Mouse (Mus musculus) midbrain, postnatal 0 days (tissue): ENCODE results near the gene AC124502.3. TPM values are rescaled to one million over a fixed set of nuclear protein-coding genes. Genes with fewer than 3 reads are reported as not detected.
A peak's percentile ranks its signal among the peaks of the same experiment; 100 is the strongest.

ENCODE experiments used
- ATAC-seq: fragments of 200-750 bp; cut with Nextera tagmentation; 2 replicates; pipeline ENCODE4 v1.8.0; 2017; ENCODE audit warnings: moderate number of reproducible peaks, mild to moderate bottlenecking, moderate TSS enrichment, moderate library complexity; ENCODE audit not compliant: low FRiP score
- DNase-seq: peaks from one replicate; pipeline ENCODE4 v3.0.0-alpha.2; 2015; ENCODE audit warnings: low spot score
- H3K27ac ChIP-seq: fragments of 300-500 bp; sonication (generic); 2 replicates; pipeline ENCODE4 v1.5.1; 2014; ENCODE audit warnings: low read depth, mild to moderate bottlenecking, low read length, mixed read lengths
- H3K27me3 ChIP-seq: fragments of 300-500 bp; sonication (generic); 2 replicates; pipeline ENCODE4 v1.6.1; 2014; ENCODE audit warnings: low read length, control low read depth, mixed read lengths; ENCODE audit not compliant: insufficient read depth
- H3K36me3 ChIP-seq: fragments of 300-500 bp; sonication (generic); 2 replicates; pipeline ENCODE4 v1.6.1; 2014; ENCODE audit warnings: low read length, control low read depth, mixed read lengths; ENCODE audit not compliant: insufficient read depth
- H3K4me1 ChIP-seq: fragments of 300-500 bp; sonication (generic); 2 replicates; pipeline ENCODE4 v1.6.1; 2014; ENCODE audit warnings: mild to moderate bottlenecking, control low read depth, antibody characterized with exemption, low read length, mixed read lengths; ENCODE audit not compliant: insufficient read depth
- H3K4me2 ChIP-seq: fragments of 300-500 bp; sonication (generic); 2 replicates; pipeline ENCODE4 v1.6.1; 2014; ENCODE audit warnings: low read depth, mild to moderate bottlenecking, low read length, mixed read lengths; ENCODE audit not compliant: poor library complexity, severe bottlenecking
- H3K4me3 ChIP-seq: fragments of 300-500 bp; sonication (generic); 2 replicates; pipeline ENCODE4 v1.5.1; 2014; ENCODE audit warnings: low read depth, mild to moderate bottlenecking, low read length, moderate library complexity
- H3K9ac ChIP-seq: fragments of 300-500 bp; sonication (generic); replicated peaks from 2 replicates; pipeline ENCODE4 v1.6.1; 2014; ENCODE audit warnings: mild to moderate bottlenecking, low read length, moderate library complexity, mixed read lengths; ENCODE audit not compliant: poor library complexity, severe bottlenecking
- H3K9me3 ChIP-seq: fragments of 300-500 bp; sonication (generic); 2 replicates; pipeline ENCODE4 v1.6.1; 2016; ENCODE audit warnings: low read length, control low read depth
- CTCF ChIP-seq: IDR thresholded peaks from 2 replicates; pipeline ENCODE4 v1.5.1; 2016; ENCODE audit warnings: antibody characterized with exemption, mild to moderate bottlenecking
- WGBS: fragments of 180-500 bp; shearing (Covaris S2); extraction: QIAGEN DNeasy Blood & Tissue Kit; methylation state at CpG from one replicate; pipeline ENCODE4 v1.1.7; 2014; 5-methylcytosine and 5-hydroxymethylcytosine counted together
- polyA plus RNA-seq: library from polyadenylated mRNA; unstranded; fragments of >200 nt; fragmentation: Nextera tagmentation; extraction: Ambion mirVana; gene quantifications from 2 replicates; pipeline ENCODE4 v1.2.1, GENCODE M21; 2015
- total RNA-seq: library from RNA; depleted of rRNA; stranded (reverse); fragments of >200 nt; gene quantifications from 2 replicates; pipeline ENCODE4 v1.2.3, GENCODE M21; 2014

Gene AC124502.3
- total and polyA plus RNA-seq, 2 experiments from 2014 or later, result 3.7 to 12.5 TPM

GRCm38 (mm10) chr19:5052166-5052822, 13.6 kb downstream of the AC124502.3 start:
- DNase-seq (no peak), ATAC-seq (no peak)
- no peak for TF ChIP-seq CTCF
- Histone ChIP-seq H3K4me1 (peaks cover 3% of the 10 kb centered on the region), H3K4me3 (no peak overlapping the region), H3K4me2 (no peak overlapping the region), H3K27ac (no peak overlapping the region), H3K36me3 (peaks cover 20% of the 10 kb centered on the region), H3K27me3 (peaks cover 23% of the 10 kb centered on the region; the same call in 1 of the 2 replicates), H3K9ac (no peak overlapping the region), H3K9me3 (no peaks in the 10 kb centered on the region)
- 32% methylated on average over 25 of the region's 25 CpGs for whole genome bisulfite sequencing

- Histone ChIP-seq H3K9me3 (no peaks in the 10 kb centered on the region), H3K4me3 (no peak overlapping the region), H3K9ac (no peak overlapping the region), H3K4me1 (peaks cover 3% of the 10 kb centered on the region), H3K36me3 (peaks cover 15% of the 10 kb centered on the region), H3K27ac (no peak overlapping the region), H3K4me2 (no peak overlapping the region), H3K27me3 (peaks cover 23% of the 10 kb centered on the region; the same call in 1 of the 2 replicates)
- ATAC-seq (no peak), DNase-seq (no peak)
- no peak for TF ChIP-seq CTCF
- WGBS, result 57% methylated on average over 17 of the region's 17 CpGs
Measured at GRCm38 (mm10) chr19:5052853-5053252, 14.2 kb downstream of the AC124502.3 start.

- 18% methylated on average over 9 of the region's 9 CpGs for WGBS
- H3K27me3 ChIP-seq, result peaks cover 23% of the 10 kb centered on the region; the same call in 1 of the 2 replicates
- H3K4me1 ChIP-seq, result peaks cover 3% of the 10 kb centered on the region
- H3K4me2 ChIP-seq, result no peak overlapping the region
- peak; percentile 70 for TF ChIP-seq CTCF
- DNase-seq (no peak), ATAC-seq (no peak)
- H3K27ac ChIP-seq, result no peak overlapping the region
- H3K9ac ChIP-seq, result no peak overlapping the region
- H3K9me3 ChIP-seq, result no peaks in the 10 kb centered on the region
- peaks cover 9% of the 10 kb centered on the region for H3K36me3 ChIP-seq
- H3K4me3 ChIP-seq, result no peak overlapping the region
Measured at GRCm38 (mm10) chr19:5053909-5054308, 15.2 kb downstream of the AC124502.3 start.

- peak; percentile 50; the same call in 1 of the 2 replicates for ATAC-seq
- no peak overlapping the region for H3K27ac ChIP-seq
- no peaks in the 10 kb centered on the region for H3K4me1 ChIP-seq
- TF ChIP-seq CTCF, result peak; percentile 82
- no peaks in the 10 kb centered on the region for H3K36me3 ChIP-seq
- H3K9me3 ChIP-seq, result no peaks in the 10 kb centered on the region
- DNase-seq, result peak; percentile 60
- H3K4me3 ChIP-seq, result no peak overlapping the region
- H3K9ac ChIP-seq, result no peak overlapping the region
- WGBS, result 11% methylated on average over 6 of the region's 6 CpGs
- peaks cover 20% of the 10 kb centered on the region; the same call in 1 of the 2 replicates for H3K27me3 ChIP-seq
- no peak overlapping the region for H3K4me2 ChIP-seq
Measured at GRCm38 (mm10) chr19:5056251-5056650, 17.6 kb downstream of the AC124502.3 start.

- no peak for TF ChIP-seq CTCF
- WGBS, result 27% methylated on average over 16 of the region's 16 CpGs
- Histone ChIP-seq H3K27me3 (peaks cover 6% of the 10 kb centered on the region; the same call in 1 of the 2 replicates), H3K9ac (no peak overlapping the region), H3K27ac (no peak overlapping the region), H3K9me3 (no peaks in the 10 kb centered on the region), H3K4me2 (no peak overlapping the region), H3K4me3 (no peak overlapping the region), H3K36me3 (no peaks in the 10 kb centered on the region), H3K4me1 (no peaks in the 10 kb centered on the region)
- ATAC-seq (no peak), DNase-seq (no peak)
Measured at GRCm38 (mm10) chr19:5057876-5058775, 19.4 kb downstream of the AC124502.3 start.
